Mouse (Mus musculus) stomach, postnatal 0 days (tissue): ENCODE data around the gene Trrap. TPM values are rescaled to one million over a fixed set of nuclear protein-coding genes. Genes with fewer than 3 reads are reported as not detected.
A peak's percentile ranks its signal among the peaks of the same experiment; 100 is the strongest.

Source experiments
- ATAC-seq: fragments of 200-750 bp; cut with Nextera tagmentation; 2 replicates; pipeline ENCODE4 v1.8.0; 2017; ENCODE audit not compliant: low FRiP score, low TSS enrichment
- DNase-seq: peaks from one replicate; pipeline ENCODE4 v3.0.0-alpha.2; 2016; ENCODE audit warnings: low spot score
- H3K27ac ChIP-seq: fragments of 300-500 bp; sonication (generic); replicated peaks from 2 replicates; pipeline ENCODE4 v1.5.1; 2014; ENCODE audit warnings: mild to moderate bottlenecking, control low read depth
- H3K27me3 ChIP-seq: fragments of 300-500 bp; sonication (generic); 2 replicates; pipeline ENCODE4 v1.6.1; 2014; ENCODE audit warnings: low read length; ENCODE audit not compliant: control insufficient read depth, insufficient read depth
- H3K36me3 ChIP-seq: fragments of 300-500 bp; sonication (generic); 2 replicates; pipeline ENCODE4 v1.6.1; 2014; ENCODE audit warnings: low read length, mixed read lengths; ENCODE audit not compliant: control insufficient read depth, insufficient read depth
- H3K4me1 ChIP-seq: fragments of 300-500 bp; sonication (generic); replicated peaks from 2 replicates; pipeline ENCODE4 v1.6.1; 2014; ENCODE audit warnings: antibody characterized with exemption; ENCODE audit not compliant: control insufficient read depth, insufficient read depth
- H3K4me2 ChIP-seq: fragments of 300-500 bp; sonication (generic); replicated peaks from 2 replicates; pipeline ENCODE4 v1.6.1; 2014; ENCODE audit warnings: low read depth, mild to moderate bottlenecking, control low read depth, moderate library complexity
- H3K4me3 ChIP-seq: fragments of 300-500 bp; sonication (generic); 2 replicates; pipeline ENCODE4 v1.5.1; 2014; ENCODE audit warnings: low read depth, low read length, control low read depth
- H3K9ac ChIP-seq: fragments of 300-500 bp; sonication (generic); 2 replicates; pipeline ENCODE4 v1.6.1; 2014; ENCODE audit warnings: mild to moderate bottlenecking, low read length, control low read depth, mixed read lengths
- H3K9me3 ChIP-seq: fragments of 300-500 bp; sonication (generic); 2 replicates; pipeline ENCODE4 v1.6.1; 2016; ENCODE audit warnings: low read length; ENCODE audit not compliant: control insufficient read depth
- CTCF ChIP-seq: IDR thresholded peaks from 2 replicates; pipeline ENCODE4 v1.5.1; 2016; ENCODE audit warnings: antibody characterized with exemption, low read depth, mild to moderate bottlenecking, moderate library complexity
- EP300 ChIP-seq: optimal IDR thresholded peaks from 2 replicates; pipeline ENCODE3; 2016; ENCODE audit warnings: antibody characterized with exemption
- WGBS: fragments of 180-500 bp; shearing (Covaris S2); extraction: QIAGEN DNeasy Blood & Tissue Kit; methylation state at CpG from one replicate; pipeline ENCODE4 v1.1.7; 2014; 5-methylcytosine and 5-hydroxymethylcytosine counted together
- polyA plus RNA-seq: library from polyadenylated mRNA; unstranded; fragments of >200 nt; fragmentation: Nextera tagmentation; extraction: Ambion mirVana; gene quantifications from 2 replicates; pipeline ENCODE4 v1.2.1, GENCODE M21; 2015

Trrap gene
- polyA plus RNA-seq, 1 experiment from 2014 or later: 22.7 TPM

DNA sequence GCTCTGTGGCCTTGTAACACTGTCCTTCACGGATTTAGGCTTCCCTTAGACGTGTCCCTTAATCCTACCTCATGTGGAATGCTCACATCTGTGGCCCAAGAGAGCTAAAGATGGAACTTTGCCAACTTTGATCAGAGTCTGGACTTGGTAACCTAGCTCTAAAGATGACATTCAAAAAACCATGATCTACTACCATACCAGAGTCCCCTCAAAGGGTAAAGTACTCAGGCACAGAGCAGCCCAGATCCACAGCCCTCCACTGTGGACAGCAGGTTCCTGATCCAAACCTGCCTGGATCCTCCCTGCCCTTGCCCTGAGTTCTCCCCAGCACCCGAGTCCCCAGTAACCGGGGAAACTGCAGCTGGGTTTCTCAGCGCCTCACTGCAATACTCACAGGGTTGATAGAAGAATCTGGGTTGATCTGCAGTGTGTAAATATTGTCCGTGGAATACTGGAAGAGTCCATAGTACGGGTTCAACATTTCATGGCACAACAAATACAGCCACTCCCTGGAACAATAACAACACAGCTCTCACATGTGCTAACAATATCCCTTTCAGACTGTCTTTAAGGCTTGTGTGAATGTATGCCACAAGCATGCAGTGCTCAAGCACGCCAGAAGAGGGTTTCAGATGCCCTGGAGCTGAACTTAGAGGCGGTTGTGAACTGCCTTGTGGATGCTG is 118.6 kb downstream of the Trrap start:
- DNase-seq: no peak
- peaks cover 40% of the 10 kb centered on the region for H3K36me3 ChIP-seq
- TF ChIP-seq CTCF: peak; percentile 12; the same call in 1 of the 2 replicates
- TF ChIP-seq EP300: no peak
- no peaks in the 10 kb centered on the region for H3K4me1 ChIP-seq
- no peaks in the 10 kb centered on the region for H3K9me3 ChIP-seq
- no peak overlapping the region for H3K27ac ChIP-seq
- ATAC-seq: peak; percentile 60
- no peak overlapping the region for H3K4me3 ChIP-seq
- no peak overlapping the region for H3K9ac ChIP-seq
- 79% methylated on average over 9 of the region's 9 CpGs for WGBS
- H3K4me2 ChIP-seq: no peak overlapping the region
- no peaks in the 10 kb centered on the region for H3K27me3 ChIP-seq

- ATAC-seq (no peak), DNase-seq (no peak)
- Histone ChIP-seq H3K36me3 (peaks cover 35% of the 10 kb centered on the region), H3K27ac (no peak overlapping the region), H3K4me3 (no peak overlapping the region), H3K27me3 (no peaks in the 10 kb centered on the region), H3K9me3 (no peaks in the 10 kb centered on the region), H3K4me2 (no peak overlapping the region), H3K4me1 (no peaks in the 10 kb centered on the region), H3K9ac (no peak overlapping the region)
- TF ChIP-seq EP300 (no peak), CTCF (no peak)
- WGBS: 91% methylated on average over 11 of the region's 11 CpGs
Measured at GRCm38 (mm10) chr5:144891276-144891675, 123.7 kb downstream of the Trrap start.

GRCm38 (mm10) chr5:144897881-144898280 is 130.3 kb downstream of the Trrap start:
- H3K36me3 ChIP-seq: peaks cover 12% of the 10 kb centered on the region
- no peak overlapping the region for H3K9ac ChIP-seq
- H3K4me1 ChIP-seq: no peaks in the 10 kb centered on the region
- no peak overlapping the region for H3K4me2 ChIP-seq
- DNase-seq (no peak), ATAC-seq (no peak)
- whole genome bisulfite sequencing: 72% methylated on average over 7 of the region's 7 CpGs
- no peaks in the 10 kb centered on the region for H3K9me3 ChIP-seq
- no peak overlapping the region for H3K4me3 ChIP-seq
- no peak for TF ChIP-seq CTCF
- no peaks in the 10 kb centered on the region for H3K27me3 ChIP-seq
- H3K27ac ChIP-seq: no peak overlapping the region

- no peak overlapping the region for H3K9ac ChIP-seq
- no peaks in the 10 kb centered on the region for H3K4me1 ChIP-seq
- H3K27ac ChIP-seq: no peak overlapping the region
- H3K36me3 ChIP-seq: peaks cover 11% of the 10 kb centered on the region
- peak; percentile 54 for DNase-seq
- H3K4me3 ChIP-seq: no peak overlapping the region
- H3K27me3 ChIP-seq: no peaks in the 10 kb centered on the region
- H3K4me2 ChIP-seq: no peak overlapping the region
- WGBS: 36% methylated on average over 7 of the region's 7 CpGs
- ATAC-seq: peak; percentile 87
- no peak for TF ChIP-seq CTCF
- TF ChIP-seq EP300: no peak
- H3K9me3 ChIP-seq: no peaks in the 10 kb centered on the region
Measured at GRCm38 (mm10) chr5:144898448-144899052, 131.0 kb downstream of the Trrap start.

- no peak overlapping the region for H3K4me2 ChIP-seq
- H3K27me3 ChIP-seq: no peaks in the 10 kb centered on the region
- ATAC-seq: 0 out of 2 replicates have a peak, but pooled peaks have one; percentile 19
Measured at GRCm38 (mm10) chr5:144901035-144901434, 133.5 kb downstream of the Trrap start.

DNA sequence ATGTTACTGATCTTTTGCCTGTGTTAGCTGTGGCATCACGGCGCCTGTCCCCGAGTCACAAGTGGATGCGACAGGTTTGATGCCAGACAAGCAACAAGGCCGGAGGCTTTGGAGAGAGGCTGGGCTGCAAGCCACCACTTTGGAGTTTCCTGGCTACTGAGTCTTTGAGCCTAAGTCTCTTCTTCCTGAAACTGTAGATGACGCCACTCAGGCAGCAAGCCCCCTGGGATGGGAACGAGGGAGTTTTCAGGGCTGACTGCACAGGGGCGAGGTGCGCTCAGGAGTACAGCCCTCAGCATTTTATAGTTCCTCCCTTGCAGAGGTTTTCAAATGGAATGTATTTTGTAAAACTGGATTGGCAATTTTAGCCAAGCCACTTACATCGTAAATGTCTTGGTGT is 134.3 kb downstream of the Trrap start:
- H3K9me3 ChIP-seq: no peaks in the 10 kb centered on the region
- no peak for ATAC-seq
- H3K9ac ChIP-seq: no peak overlapping the region
- H3K4me1 ChIP-seq: no peaks in the 10 kb centered on the region
- TF ChIP-seq CTCF (no peak), EP300 (no peak)
- no peak overlapping the region for H3K4me3 ChIP-seq
- H3K36me3 ChIP-seq: peaks cover 5% of the 10 kb centered on the region; the same call in 1 of the 2 replicates
- no peak overlapping the region for H3K4me2 ChIP-seq
- 82% methylated on average over 10 of the region's 10 CpGs for WGBS
- DNase-seq: no peak
- 0 out of 2 replicates have a peak overlapping the region, but pooled peaks have one; percentile 14 for H3K27ac ChIP-seq
- no peaks in the 10 kb centered on the region for H3K27me3 ChIP-seq

More at GRCm38 (mm10) chr5:144901035-144901434, 133.5 kb downstream of the Trrap start:
- H3K27ac ChIP-seq: no peak overlapping the region
- no peaks in the 10 kb centered on the region for H3K4me1 ChIP-seq
- DNase-seq: no peak
- H3K9ac ChIP-seq: no peak overlapping the region
- 86% methylated on average over 7 of the region's 7 CpGs for WGBS
- H3K4me3 ChIP-seq: no peak overlapping the region
- no peaks in the 10 kb centered on the region for H3K9me3 ChIP-seq
- TF ChIP-seq CTCF: no peak
- TF ChIP-seq EP300: no peak
- H3K36me3 ChIP-seq: peaks cover 5% of the 10 kb centered on the region; the same call in 1 of the 2 replicates
